Mouse (Mus musculus) stomach, embryonic 16.5 days (tissue): ENCODE data around the gene Klre1. TPM values are rescaled to one million over a fixed set of nuclear protein-coding genes. Genes with fewer than 3 reads are reported as not detected.

Source experiments
- ATAC-seq: fragments of 200-750 bp; cut with Nextera tagmentation; 2 replicates; pipeline ENCODE4 v1.8.0; 2017; ENCODE audit warnings: moderate number of reproducible peaks, moderate TSS enrichment; ENCODE audit not compliant: insufficient read depth, low FRiP score
- H3K27ac ChIP-seq: fragments of 300-500 bp; sonication (generic); 2 replicates; pipeline ENCODE4 v1.5.1; 2014; ENCODE audit warnings: low read length
- H3K27me3 ChIP-seq: fragments of 300-500 bp; sonication (generic); 2 replicates; pipeline ENCODE4 v1.6.1; 2014; ENCODE audit warnings: low read length, control low read depth, mixed read lengths; ENCODE audit not compliant: control insufficient read depth, insufficient read depth
- H3K36me3 ChIP-seq: fragments of 300-500 bp; sonication (generic); 2 replicates; pipeline ENCODE4 v1.6.1; 2014; ENCODE audit warnings: low read length; ENCODE audit not compliant: control insufficient read depth, insufficient read depth
- H3K4me1 ChIP-seq: fragments of 300-500 bp; sonication (generic); 2 replicates; pipeline ENCODE4 v1.6.1; 2014; ENCODE audit warnings: low read length, control low read depth, mixed read lengths; ENCODE audit not compliant: control insufficient read depth, insufficient read depth
- H3K4me2 ChIP-seq: fragments of 300-500 bp; sonication (generic); 2 replicates; pipeline ENCODE4 v1.6.1; 2014; ENCODE audit warnings: low read depth, low read length, mixed read lengths
- H3K4me3 ChIP-seq: fragments of 300-500 bp; sonication (generic); replicated peaks from 2 replicates; pipeline ENCODE4 v1.5.1; 2014; ENCODE audit warnings: mild to moderate bottlenecking, low read length
- H3K9ac ChIP-seq: fragments of 300-500 bp; sonication (generic); 2 replicates; pipeline ENCODE4 v1.6.1; 2014; ENCODE audit warnings: low read length
- H3K9me3 ChIP-seq: fragments of 300-500 bp; sonication (generic); replicated peaks from 2 replicates; pipeline ENCODE4 v1.6.1; 2016; ENCODE audit warnings: low read length, control low read depth; ENCODE audit not compliant: control insufficient read depth
- WGBS: fragments of 180-500 bp; shearing (Covaris S2); extraction: QIAGEN DNeasy Blood & Tissue Kit; methylation state at CpG from one replicate; pipeline ENCODE4 v1.1.7; 2014; 5-methylcytosine and 5-hydroxymethylcytosine counted together
- polyA plus RNA-seq: library from polyadenylated mRNA; unstranded; fragments of >200 nt; fragmentation: Nextera tagmentation; extraction: Ambion mirVana; gene quantifications from 2 replicates; pipeline ENCODE4 v1.2.1, GENCODE M21; 2015

Gene Klre1
- not detected in 2 replicates for polyA plus RNA-seq

- H3K4me3 ChIP-seq, result no peak within 1 kb of the TSS
- H3K36me3 ChIP-seq, result no peaks in the 10 kb centered on the region
- 92% methylated on average over 8 of the region's 8 CpGs for WGBS
- H3K27me3 ChIP-seq, result no peaks in the 10 kb centered on the region
- no peaks in the 10 kb centered on the region for H3K9me3 ChIP-seq
- no peak within 1 kb of the TSS for H3K27ac ChIP-seq
- no peaks in the 10 kb centered on the region for H3K4me1 ChIP-seq
- no peak within 1 kb of the TSS for H3K4me2 ChIP-seq
- H3K9ac ChIP-seq, result no peak within 1 kb of the TSS
- ATAC-seq, result no peak
These were observed at the start of gene Klre1 for GRCm38 (mm10) chr6:129577605-129578004. Gene Klre1 (plus strand): TSS chr6:129577905.

GRCm38 (mm10) chr6:129529605-129530004 lies 48.1 kb upstream of the Klre1 start:
- ATAC-seq, result no peak
- H3K4me3 ChIP-seq, result no peak overlapping the region
- peaks cover 7% of the 10 kb centered on the region; the same call in 1 of the 2 replicates for H3K4me1 ChIP-seq
- no peaks in the 10 kb centered on the region for H3K9me3 ChIP-seq
- H3K36me3 ChIP-seq, result no peaks in the 10 kb centered on the region
- H3K9ac ChIP-seq, result no peak overlapping the region
- no peaks in the 10 kb centered on the region for H3K27me3 ChIP-seq
- H3K4me2 ChIP-seq, result no peak overlapping the region
- WGBS, result 70% methylated on average over 1 of the region's 1 CpGs
- no peak overlapping the region for H3K27ac ChIP-seq

- no peak overlapping the region for H3K27ac ChIP-seq
- H3K4me2 ChIP-seq, result no peak overlapping the region
- no peaks in the 10 kb centered on the region for H3K36me3 ChIP-seq
- H3K9me3 ChIP-seq, result no peaks in the 10 kb centered on the region
- no peak overlapping the region for H3K4me3 ChIP-seq
- no peak overlapping the region for H3K9ac ChIP-seq
- no peaks in the 10 kb centered on the region for H3K27me3 ChIP-seq
- peaks cover 11% of the 10 kb centered on the region for H3K4me1 ChIP-seq
- ATAC-seq, result no peak
These were observed 47.4 kb upstream of the Klre1 start for GRCm38 (mm10) chr6:129530261-129530660.

GRCm38 (mm10) chr6:129532556-129532941 lies 45.2 kb upstream of the Klre1 start:
- peak overlapping the region; percentile 84 for H3K9ac ChIP-seq
- peak; percentile 38; the same call in 1 of the 2 replicates for ATAC-seq
- H3K4me2 ChIP-seq, result peak overlapping the region; percentile 95
- H3K4me1 ChIP-seq, result peaks cover 18% of the 10 kb centered on the region
- H3K27ac ChIP-seq, result no peak overlapping the region; the same call in 1 of the 2 replicates
- no peaks in the 10 kb centered on the region for H3K9me3 ChIP-seq
- no peaks in the 10 kb centered on the region for H3K36me3 ChIP-seq
- H3K27me3 ChIP-seq, result no peaks in the 10 kb centered on the region
- 25% methylated on average over 7 of the region's 7 CpGs for WGBS
- peak overlapping the region; percentile 88 for H3K4me3 ChIP-seq

- under 1% methylated on average over 55 of the region's 55 CpGs for WGBS
- peak within 1 kb of the TSS; percentile 84 for H3K9ac ChIP-seq
- peak within 1 kb of the TSS; percentile 88 for H3K4me3 ChIP-seq
- H3K4me2 ChIP-seq, result peak within 1 kb of the TSS; percentile 95
- peak; percentile 85 for ATAC-seq
- peaks cover 18% of the 10 kb centered on the region for H3K4me1 ChIP-seq
- no peaks in the 10 kb centered on the region for H3K36me3 ChIP-seq
- peak within 1 kb of the TSS; percentile 60 for H3K27ac ChIP-seq
- no peaks in the 10 kb centered on the region for H3K27me3 ChIP-seq
- H3K9me3 ChIP-seq, result no peaks in the 10 kb centered on the region
These were observed 44.5 kb upstream of the Klre1 start, which contains the start of gene Gabarapl1 for GRCm38 (mm10) chr6:129532942-129533860. Gene Gabarapl1 (plus strand): TSS chr6:129533160.

- peak overlapping the region; percentile 88 for H3K4me3 ChIP-seq
- WGBS, result 14% methylated on average over 9 of the region's 9 CpGs
- H3K36me3 ChIP-seq, result no peaks in the 10 kb centered on the region
- H3K9ac ChIP-seq, result peak overlapping the region; percentile 84
- no peaks in the 10 kb centered on the region for H3K27me3 ChIP-seq
- ATAC-seq, result no peak
- peak overlapping the region; percentile 95 for H3K4me2 ChIP-seq
- H3K4me1 ChIP-seq, result peaks cover 18% of the 10 kb centered on the region
- no peaks in the 10 kb centered on the region for H3K9me3 ChIP-seq
- no peak overlapping the region for H3K27ac ChIP-seq
These were observed 43.6 kb upstream of the Klre1 start for GRCm38 (mm10) chr6:129534057-129534456.

- Histone ChIP-seq H3K36me3 (no peaks in the 10 kb centered on the region), H3K9ac (no peak overlapping the region), H3K27me3 (no peaks in the 10 kb centered on the region), H3K4me1 (peaks cover 18% of the 10 kb centered on the region), H3K9me3 (no peaks in the 10 kb centered on the region), H3K27ac (no peak overlapping the region), H3K4me3 (0 out of 2 replicates have a peak overlapping the region, but pooled peaks have one; percentile 88), H3K4me2 (peak overlapping the region; percentile 95)
- ATAC-seq, result no peak
- 54% methylated on average over 4 of the region's 4 CpGs for WGBS
These were observed 43.0 kb upstream of the Klre1 start for GRCm38 (mm10) chr6:129534627-129535190.

- Histone ChIP-seq H3K4me3 (no peak overlapping the region), H3K27ac (no peak overlapping the region), H3K27me3 (no peaks in the 10 kb centered on the region), H3K9ac (no peak overlapping the region), H3K4me1 (peaks cover 18% of the 10 kb centered on the region), H3K4me2 (peak overlapping the region; percentile 4; the same call in 1 of the 2 replicates), H3K36me3 (peaks cover 5% of the 10 kb centered on the region; the same call in 1 of the 2 replicates), H3K9me3 (no peaks in the 10 kb centered on the region)
- 68% methylated on average over 4 of the region's 4 CpGs for WGBS
- no peak for ATAC-seq
These were observed 42.0 kb upstream of the Klre1 start for GRCm38 (mm10) chr6:129535723-129536122.

- Histone ChIP-seq H3K27ac (no peak overlapping the region), H3K36me3 (peaks cover 14% of the 10 kb centered on the region; the same call in 1 of the 2 replicates), H3K4me3 (no peak overlapping the region), H3K9me3 (no peaks in the 10 kb centered on the region), H3K4me1 (peaks cover 14% of the 10 kb centered on the region), H3K27me3 (no peaks in the 10 kb centered on the region), H3K4me2 (no peak overlapping the region), H3K9ac (no peak overlapping the region)
- ATAC-seq, result no peak
- 80% methylated on average over 6 of the region's 6 CpGs for WGBS
These were observed 39.1 kb upstream of the Klre1 start for GRCm38 (mm10) chr6:129538555-129538954.
